Mouse (Mus musculus): ENCODE measurements around the gene H2-T3. TPM values are rescaled to one million over a fixed set of nuclear protein-coding genes. Genes with fewer than 3 reads are reported as not detected.
"Not testable (repeated sequence)": the region's sequence is repeated elsewhere in the genome, so short reads cannot be mapped to it uniquely, and the experiment has no call there.

The H2-T3 gene
- total and polyA plus RNA-seq, 2 experiments from 2014 or later: not detected

GRCm38 (mm10) chr17:36161129-36162051 lies 28.7 kb downstream of the H2-T3 start:
- Histone ChIP-seq H3K27me3 (ENCODE audit: control insufficient read depth, insufficient read depth, low read length) (peaks cover 65% of the 10 kb centered on the region), H3K27ac (ENCODE audit: low read depth) (no peak overlapping the region), H3K4me2 (ENCODE audit: low read depth, low read length) (peak overlapping the region; percentile 42), H3K9ac (replicated peaks; ENCODE audit: low read depth, low read length) (no peak overlapping the region), H3K9me3 (replicated peaks; ENCODE audit: control insufficient read depth, low read length) (no peaks in the 10 kb centered on the region), H3K36me3 (replicated peaks; ENCODE audit: control insufficient read depth, insufficient read depth, low read length) (no peaks in the 10 kb centered on the region), H3K4me1 (ENCODE audit: control insufficient read depth, insufficient read depth) (no peaks in the 10 kb centered on the region; the same call in 1 of the 2 replicates), H3K4me3 (ENCODE audit: low read depth, low read length) (peak overlapping the region; percentile 35)
- TF ChIP-seq EP300 (IDR thresholded peaks at IDR 0.05; ENCODE audit: low read depth) (no peak), CTCF (IDR thresholded peaks at IDR 0.05; ENCODE audit: low read depth) (no peak)
- 3% methylated on average over 56 of the region's 56 CpGs for WGBS
- no peak for ATAC-seq (ENCODE audit: insufficient read depth, low read depth)
- no peak for DNase-seq (ENCODE audit: low spot score)

DNA sequence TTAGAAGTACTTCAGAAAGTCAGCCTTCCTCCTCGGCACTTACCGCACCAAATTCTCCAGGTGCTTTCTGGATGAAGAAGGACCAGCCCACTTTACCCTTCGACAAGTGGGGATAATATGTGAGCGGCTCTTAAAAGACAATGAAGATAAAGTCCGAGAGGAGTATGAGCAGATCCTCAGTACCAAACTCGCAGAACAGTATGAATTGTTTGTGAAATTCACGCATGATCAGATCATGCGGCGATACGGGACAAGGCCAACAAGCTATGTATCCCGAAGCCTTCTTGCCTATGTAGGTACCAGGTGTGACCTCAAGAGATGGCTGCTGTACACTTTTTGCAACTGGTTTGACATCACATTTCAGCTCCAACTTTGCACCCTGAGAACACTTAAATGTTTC lies 31.8 kb downstream of the H2-T3 start:
- H3K4me1 ChIP-seq (ENCODE audit: control insufficient read depth, insufficient read depth); DNase-seq (ENCODE audit: low spot score); H3K4me2 ChIP-seq (ENCODE audit: low read depth, low read length); H3K27ac ChIP-seq (ENCODE audit: low read depth); ATAC-seq (ENCODE audit: insufficient read depth, low read depth); H3K9ac ChIP-seq (replicated peaks; ENCODE audit: low read depth, low read length); H3K36me3 ChIP-seq (replicated peaks; ENCODE audit: control insufficient read depth, insufficient read depth, low read length); H3K9me3 ChIP-seq (replicated peaks; ENCODE audit: control insufficient read depth, low read length): not testable (repeated sequence)
- Histone ChIP-seq H3K4me3 (ENCODE audit: low read depth, low read length) (peak overlapping the region; percentile 30; the same call in 1 of the 2 replicates), H3K27me3 (ENCODE audit: control insufficient read depth, insufficient read depth, low read length) (peaks cover 64% of the 10 kb centered on the region)
- WGBS: 14% methylated on average over 11 of the region's 11 CpGs

GRCm38 (mm10) chr17:36157782-36158181 lies 32.3 kb downstream of the H2-T3 start:
- WGBS: under 1% methylated on average over 36 of the region's 36 CpGs
- not testable (repeated sequence) for DNase-seq (ENCODE audit: low spot score); ATAC-seq (ENCODE audit: insufficient read depth, low read depth); H3K36me3 ChIP-seq (replicated peaks; ENCODE audit: control insufficient read depth, insufficient read depth, low read length); H3K27ac ChIP-seq (ENCODE audit: low read depth); H3K9me3 ChIP-seq (replicated peaks; ENCODE audit: control insufficient read depth, low read length); H3K9ac ChIP-seq (replicated peaks; ENCODE audit: low read depth, low read length); H3K4me1 ChIP-seq (ENCODE audit: control insufficient read depth, insufficient read depth)
- H3K4me2 ChIP-seq (ENCODE audit: low read depth, low read length): peak overlapping the region; percentile 49
- H3K27me3 ChIP-seq (ENCODE audit: control insufficient read depth, insufficient read depth, low read length): peaks cover 59% of the 10 kb centered on the region
- peak overlapping the region; percentile 30 for H3K4me3 ChIP-seq (ENCODE audit: low read depth, low read length)

DNA sequence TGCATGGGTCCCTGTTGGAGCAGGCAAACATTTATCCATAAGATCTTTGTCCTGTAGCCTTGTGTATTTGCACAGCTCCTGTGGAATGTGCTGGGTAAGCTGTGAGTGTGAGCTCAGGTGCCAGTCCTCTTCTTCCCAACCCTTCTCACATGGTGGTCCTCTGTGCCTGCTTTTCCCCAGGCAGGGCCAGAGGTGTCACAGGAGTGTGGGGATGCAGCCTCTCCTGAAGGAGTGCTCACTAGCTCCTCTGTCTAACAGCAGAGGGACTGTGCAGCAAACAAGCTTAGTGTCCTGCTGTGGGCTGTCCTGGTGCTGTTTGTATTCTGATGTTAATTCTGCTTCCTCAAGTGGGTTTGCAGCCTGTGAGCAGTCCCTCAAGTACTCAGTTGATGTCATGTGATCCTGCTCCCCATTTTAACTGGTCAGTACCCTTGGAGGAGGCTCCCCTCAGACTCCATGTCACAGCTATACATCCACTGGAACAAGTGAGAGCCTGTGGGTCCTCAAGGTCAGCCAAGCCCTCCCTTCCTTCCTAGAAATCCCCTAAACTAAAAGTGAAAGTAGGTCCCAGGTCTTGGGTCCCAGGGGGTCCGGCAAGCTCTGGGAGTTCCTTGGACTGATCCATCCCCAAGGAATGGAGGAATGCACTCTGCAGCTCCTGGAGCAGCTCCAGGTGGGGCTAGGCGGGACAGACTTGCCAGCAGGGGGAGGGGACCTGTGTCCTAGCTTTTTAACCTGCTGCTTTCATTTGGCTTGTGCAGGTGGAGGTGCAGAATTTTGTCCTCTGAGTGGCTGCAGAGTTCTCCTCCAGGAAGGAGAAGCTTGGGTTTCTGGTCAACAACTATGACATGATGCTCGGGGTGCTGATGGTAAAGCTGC lies 35.6 kb downstream of the H2-T3 start:
- Histone ChIP-seq H3K4me1 (ENCODE audit: control insufficient read depth, insufficient read depth) (no peaks in the 10 kb centered on the region), H3K9ac (replicated peaks; ENCODE audit: low read depth, low read length) (no peak overlapping the region), H3K36me3 (replicated peaks; ENCODE audit: control insufficient read depth, insufficient read depth, low read length) (no peaks in the 10 kb centered on the region), H3K27me3 (ENCODE audit: control insufficient read depth, insufficient read depth, low read length) (peaks cover 47% of the 10 kb centered on the region), H3K4me3 (ENCODE audit: low read depth, low read length) (no peak overlapping the region), H3K9me3 (replicated peaks; ENCODE audit: control insufficient read depth, low read length) (no peaks in the 10 kb centered on the region), H3K4me2 (ENCODE audit: low read depth, low read length) (no peak overlapping the region), H3K27ac (ENCODE audit: low read depth) (no peak overlapping the region)
- 12% methylated on average over 3 of the region's 3 CpGs for WGBS
- DNase-seq (ENCODE audit: low spot score) (no peak), ATAC-seq (ENCODE audit: insufficient read depth, low read depth) (no peak)
- TF ChIP-seq EP300 (IDR thresholded peaks at IDR 0.05; ENCODE audit: low read depth): no peak
- TF ChIP-seq CTCF (IDR thresholded peaks at IDR 0.05; ENCODE audit: low read depth): no peak

GRCm38 (mm10) chr17:36151200-36151599 lies 38.9 kb downstream of the H2-T3 start:
- H3K36me3 ChIP-seq (replicated peaks; ENCODE audit: control insufficient read depth, insufficient read depth, low read length); H3K4me1 ChIP-seq (ENCODE audit: control insufficient read depth, insufficient read depth); H3K4me2 ChIP-seq (ENCODE audit: low read depth, low read length); H3K9ac ChIP-seq (replicated peaks; ENCODE audit: low read depth, low read length); H3K9me3 ChIP-seq (replicated peaks; ENCODE audit: control insufficient read depth, low read length); DNase-seq (ENCODE audit: low spot score); H3K27ac ChIP-seq (ENCODE audit: low read depth); ATAC-seq (ENCODE audit: insufficient read depth, low read depth); H3K4me3 ChIP-seq (ENCODE audit: low read depth, low read length): not testable (repeated sequence)
- 41% methylated on average over 4 of the region's 4 CpGs for WGBS
- H3K27me3 ChIP-seq (ENCODE audit: control insufficient read depth, insufficient read depth, low read length): peaks cover 39% of the 10 kb centered on the region

DNA sequence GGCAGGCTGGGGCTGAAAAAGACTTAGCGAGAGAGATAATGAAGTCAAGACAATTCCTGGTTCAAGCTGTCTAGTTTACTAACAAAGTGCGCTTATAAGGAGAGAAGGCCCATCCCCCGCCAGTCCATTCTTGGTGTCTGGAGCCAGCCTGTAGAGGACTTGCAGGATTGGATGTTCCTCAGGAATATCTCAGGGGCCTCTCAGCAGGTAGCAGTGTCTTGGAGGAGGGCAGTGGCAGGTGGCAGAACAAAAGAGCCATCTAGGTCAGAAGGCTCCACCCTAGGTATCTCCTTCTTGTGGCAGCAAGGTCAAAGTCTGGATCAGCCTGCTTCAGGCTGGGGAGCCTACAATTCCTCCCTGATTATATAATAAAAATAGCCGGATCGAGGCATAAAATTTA lies 41.6 kb downstream of the H2-T3 start:
- DNase-seq (ENCODE audit: low spot score); H3K36me3 ChIP-seq (replicated peaks; ENCODE audit: control insufficient read depth, insufficient read depth, low read length); H3K9me3 ChIP-seq (replicated peaks; ENCODE audit: control insufficient read depth, low read length); H3K27ac ChIP-seq (ENCODE audit: low read depth); H3K9ac ChIP-seq (replicated peaks; ENCODE audit: low read depth, low read length); ATAC-seq (ENCODE audit: insufficient read depth, low read depth); H3K4me3 ChIP-seq (ENCODE audit: low read depth, low read length); H3K4me2 ChIP-seq (ENCODE audit: low read depth, low read length); H3K4me1 ChIP-seq (ENCODE audit: control insufficient read depth, insufficient read depth): not testable (repeated sequence)
- H3K27me3 ChIP-seq (ENCODE audit: control insufficient read depth, insufficient read depth, low read length): peaks cover 42% of the 10 kb centered on the region
- 82% methylated on average over 5 of the region's 5 CpGs for WGBS

GRCm38 (mm10) chr17:36146937-36147336 lies 43.1 kb downstream of the H2-T3 start:
- 72% methylated on average over 1 of the region's 1 CpGs for WGBS
- not testable (repeated sequence) for H3K4me2 ChIP-seq (ENCODE audit: low read depth, low read length); H3K9me3 ChIP-seq (replicated peaks; ENCODE audit: control insufficient read depth, low read length); H3K36me3 ChIP-seq (replicated peaks; ENCODE audit: control insufficient read depth, insufficient read depth, low read length); H3K27ac ChIP-seq (ENCODE audit: low read depth); H3K4me3 ChIP-seq (ENCODE audit: low read depth, low read length); H3K9ac ChIP-seq (replicated peaks; ENCODE audit: low read depth, low read length); DNase-seq (ENCODE audit: low spot score); H3K4me1 ChIP-seq (ENCODE audit: control insufficient read depth, insufficient read depth); ATAC-seq (ENCODE audit: insufficient read depth, low read depth)
- peaks cover 47% of the 10 kb centered on the region for H3K27me3 ChIP-seq (ENCODE audit: control insufficient read depth, insufficient read depth, low read length)

GRCm38 (mm10) chr17:36145861-36146156 lies 44.3 kb downstream of the H2-T3 start:
- H3K4me2 ChIP-seq (ENCODE audit: low read depth, low read length): peak overlapping the region; percentile 61
- H3K27me3 ChIP-seq (ENCODE audit: control insufficient read depth, insufficient read depth, low read length): peaks cover 56% of the 10 kb centered on the region
- 5% methylated on average over 13 of the region's 13 CpGs for WGBS
- peak overlapping the region; percentile 44 for H3K4me3 ChIP-seq (ENCODE audit: low read depth, low read length)
- not testable (repeated sequence) for H3K36me3 ChIP-seq (replicated peaks; ENCODE audit: control insufficient read depth, insufficient read depth, low read length); H3K9ac ChIP-seq (replicated peaks; ENCODE audit: low read depth, low read length); H3K27ac ChIP-seq (ENCODE audit: low read depth); H3K4me1 ChIP-seq (ENCODE audit: control insufficient read depth, insufficient read depth); H3K9me3 ChIP-seq (replicated peaks; ENCODE audit: control insufficient read depth, low read length); DNase-seq (ENCODE audit: low spot score); ATAC-seq (ENCODE audit: insufficient read depth, low read depth)
